Mouse (Mus musculus): Measurements from ENCODE around the gene Sec11a.
"Not testable (repeated sequence)": the region's sequence is repeated elsewhere in the genome, so short reads cannot be mapped to it uniquely, and the experiment has no call there.

Gene Sec11a

DNA sequence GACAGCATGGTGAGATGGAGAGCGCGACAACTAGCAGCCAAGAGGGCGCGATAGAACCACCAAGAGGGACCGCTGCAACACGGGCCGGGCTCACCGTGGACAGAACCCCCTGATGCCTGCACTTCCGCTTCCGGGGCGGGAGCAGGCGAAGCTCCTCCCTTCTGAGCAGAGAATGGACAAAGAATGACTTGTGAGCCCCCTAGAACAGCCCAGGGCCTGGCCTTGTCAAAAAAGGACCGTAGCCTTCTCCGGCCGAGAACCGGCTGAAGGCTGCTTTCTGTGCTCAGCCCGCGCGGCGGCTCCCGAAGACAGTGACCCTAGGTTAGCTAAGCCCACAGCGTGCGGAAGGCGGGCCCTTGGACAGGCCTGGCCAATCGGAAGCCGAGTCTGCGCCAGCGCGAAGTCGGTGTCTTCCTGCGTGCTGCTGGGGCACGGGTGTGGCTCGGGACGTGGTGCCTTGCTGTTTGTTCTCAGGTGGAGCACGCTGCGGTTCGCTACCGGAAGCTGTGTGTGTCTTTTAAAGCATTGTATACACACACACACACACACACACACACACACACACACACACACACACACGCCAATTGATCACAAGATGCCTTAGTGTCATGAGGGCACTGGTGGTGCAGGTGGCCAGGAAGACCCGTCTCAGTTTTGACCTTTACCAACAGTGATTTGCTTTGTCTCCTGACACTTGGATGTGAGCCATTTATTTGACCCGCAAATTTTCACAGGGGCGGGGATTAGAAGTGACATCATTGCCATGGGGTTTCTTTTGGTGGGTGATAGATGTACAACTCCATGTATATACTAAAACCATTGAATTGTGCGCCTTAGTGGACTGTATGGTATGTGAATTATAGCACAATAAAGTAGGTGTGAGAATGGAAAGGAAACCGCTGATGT is at the start of gene Sec11a:
Sec11a (minus strand) TSS at position 336 of the 906 bp plus-strand sequence.
- DNase-seq (ENCODE audit: low spot score in 2 of 2) = peak; percentile 86 to 88

- no peak for DNase-seq (ENCODE audit: low spot score in 2 of 2)
Measured at GRCm38 (mm10) chr7:80995266-80996146, 47.9 kb upstream of the Sec11a start.

DNA sequence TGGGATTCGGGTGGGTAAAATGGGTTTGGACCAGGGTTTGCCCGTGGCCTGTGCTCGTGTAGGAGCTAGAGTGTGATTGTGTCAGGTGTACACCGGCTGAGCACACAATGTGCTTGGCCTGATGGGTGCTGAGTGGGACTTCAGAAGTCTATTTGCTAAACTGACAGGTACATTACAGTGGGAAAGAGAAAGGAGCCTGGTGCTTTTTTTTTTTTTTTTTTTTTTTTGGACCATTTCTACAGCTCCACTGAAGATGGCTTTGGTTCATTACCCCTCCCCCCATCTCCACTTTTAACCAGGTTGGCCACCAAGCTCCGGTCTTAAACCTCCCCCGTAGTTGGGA is 47.1 kb upstream of the Sec11a start:
- DNase-seq (ENCODE audit: low spot score in 2 of 2) = no peak

GRCm38 (mm10) chr7:80993834-80994662 is 46.5 kb upstream of the Sec11a start:
- DNase-seq (ENCODE audit: low spot score in 2 of 2) = peak in 1 of 2 experiments; percentile 65

- peak; percentile 74 to 79 for DNase-seq (ENCODE audit: low spot score in 2 of 2)
Measured at GRCm38 (mm10) chr7:80992980-80993833, 45.6 kb upstream of the Sec11a start, which contains the start of gene Zfp592. Gene Zfp592, plus strand, starts transcription at chr7:80993681.

GRCm38 (mm10) chr7:80992631-80992979 is 45.0 kb upstream of the Sec11a start:
- no peak for DNase-seq (ENCODE audit: low spot score in 2 of 2)

- no peak for DNase-seq (ENCODE audit: low spot score in 2 of 2)
Measured at GRCm38 (mm10) chr7:80992063-80992462, 44.5 kb upstream of the Sec11a start.

- DNase-seq (ENCODE audit: low spot score in 2 of 2) = no peak
Measured at GRCm38 (mm10) chr7:80991589-80991988, 44.0 kb upstream of the Sec11a start.

DNA sequence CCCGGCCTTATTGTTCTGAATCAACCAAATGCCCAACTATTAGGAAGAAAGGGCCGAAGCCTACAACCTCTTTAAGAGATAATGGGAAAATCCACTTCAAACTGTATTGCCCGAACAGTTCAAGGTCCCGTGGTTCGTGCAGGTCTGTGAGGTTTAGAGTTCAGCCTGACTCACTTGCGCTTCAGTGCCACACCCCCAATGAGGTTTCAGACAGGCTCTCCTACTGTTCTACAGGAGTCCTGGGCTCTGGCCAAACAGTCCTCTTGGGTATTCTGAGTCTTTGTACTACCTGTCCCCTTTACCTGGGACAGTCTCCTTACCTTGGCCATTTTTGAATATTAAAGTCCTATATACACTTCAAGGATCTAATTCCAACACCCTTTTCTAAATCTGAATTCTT is 42.7 kb upstream of the Sec11a start:
- DNase-seq (ENCODE audit: low spot score in 2 of 2) = no peak

DNA sequence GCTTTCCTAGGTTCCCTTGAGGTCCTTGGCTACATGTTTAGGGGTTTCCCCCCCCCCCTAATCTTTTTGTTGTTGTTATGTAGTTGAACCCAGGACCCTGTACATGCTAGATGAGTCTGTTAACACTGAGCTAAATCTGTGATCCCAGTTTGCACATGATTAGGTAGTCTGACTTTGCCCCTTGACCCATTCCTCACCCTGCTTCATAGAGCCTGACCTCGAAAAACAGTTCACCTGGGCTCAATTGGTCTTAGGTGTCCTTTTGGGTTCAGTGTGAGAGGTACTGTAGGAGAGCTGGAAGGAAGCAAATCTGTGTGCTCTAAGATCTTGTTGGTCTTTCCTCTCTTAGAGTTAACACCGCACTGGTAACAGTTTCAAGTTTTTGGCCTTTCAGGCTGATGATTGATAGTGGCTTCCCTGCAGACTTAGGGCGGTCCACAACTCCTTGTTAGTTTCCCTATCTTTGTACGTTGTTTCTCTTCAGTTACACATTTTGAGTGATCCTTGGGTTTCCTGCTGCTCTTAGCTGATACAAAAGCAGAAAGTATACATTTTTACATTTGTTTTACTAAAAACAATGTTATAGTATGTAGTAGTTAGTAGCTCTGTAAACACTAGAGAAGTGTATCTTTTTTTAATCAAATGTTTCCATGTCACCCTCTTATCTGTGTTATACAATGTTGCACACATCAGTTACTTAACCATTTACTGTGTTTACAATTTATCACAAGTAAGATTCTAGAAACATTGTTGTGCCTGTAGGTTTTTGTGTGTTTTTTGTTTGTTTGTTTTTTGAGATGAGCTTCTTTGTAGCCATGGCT is 40.4 kb upstream of the Sec11a start:
- DNase-seq (ENCODE audit: low spot score in 2 of 2) = no peak

- DNase-seq (ENCODE audit: low spot score in 2 of 2) = no peak
Measured at GRCm38 (mm10) chr7:80986458-80987187, 39.0 kb upstream of the Sec11a start.

DNA sequence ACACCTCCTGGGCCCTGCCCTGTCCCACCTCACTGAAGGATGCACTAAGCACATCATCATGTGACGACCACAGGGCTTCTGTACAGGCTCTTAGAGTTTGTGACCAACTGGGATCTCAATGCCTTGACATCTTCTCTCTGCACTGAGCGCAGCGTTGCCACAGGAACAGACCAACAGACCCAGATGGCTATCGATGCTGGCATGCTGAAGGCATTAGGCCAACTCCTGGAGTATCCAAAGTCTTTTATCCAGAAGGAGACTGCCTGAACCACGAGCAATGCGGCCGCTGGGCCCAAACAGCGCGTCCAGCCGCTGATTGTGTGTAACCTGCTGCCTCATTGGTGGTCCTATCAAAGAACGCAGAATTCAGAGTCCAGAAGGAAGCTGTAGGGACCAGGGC is 33.0 kb upstream of the Sec11a start:
- DNase-seq (ENCODE audit: low spot score in 2 of 2) = no peak

- not testable (repeated sequence) for DNase-seq (ENCODE audit: low spot score in 2 of 2)
Measured at GRCm38 (mm10) chr7:80973638-80974015, 26.0 kb upstream of the Sec11a start.

DNA sequence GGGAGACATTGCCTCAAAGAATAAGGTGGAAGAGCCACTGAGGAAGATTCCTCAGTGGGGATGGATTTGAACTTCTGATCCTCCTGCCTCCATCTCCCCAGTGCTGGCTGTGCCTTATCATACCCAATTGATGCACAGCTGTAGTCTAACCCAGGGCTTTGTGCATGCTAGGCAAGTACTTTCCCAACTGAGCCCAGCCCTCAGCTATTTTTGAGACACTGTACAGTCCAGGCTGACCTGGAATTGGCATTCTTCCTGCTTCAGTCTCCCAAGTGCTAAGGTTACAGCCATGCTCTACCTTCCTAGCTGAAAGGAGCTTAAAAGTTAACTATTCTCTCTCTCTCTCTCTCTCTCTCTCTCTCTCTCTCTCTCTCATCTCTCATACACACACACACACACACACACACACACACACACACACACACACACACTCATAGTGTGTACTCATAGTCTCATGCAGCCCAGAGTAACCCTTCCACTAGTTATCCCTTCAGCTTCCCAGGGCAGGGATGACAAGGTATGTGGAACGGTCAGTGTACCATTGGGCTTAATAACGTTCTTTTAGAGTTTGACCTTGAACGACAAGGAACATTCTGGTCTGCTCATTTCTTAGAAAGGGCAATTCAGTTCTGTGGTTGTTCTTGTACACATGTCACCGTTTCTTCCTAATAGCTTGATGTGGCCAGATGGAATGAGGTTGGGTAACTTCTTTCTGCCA is 25.5 kb upstream of the Sec11a start:
- not testable (repeated sequence) for DNase-seq (ENCODE audit: low spot score in 2 of 2)

GRCm38 (mm10) chr7:80972082-80972481 is 24.5 kb upstream of the Sec11a start:
- DNase-seq (ENCODE audit: low spot score in 2 of 2) = no peak

DNA sequence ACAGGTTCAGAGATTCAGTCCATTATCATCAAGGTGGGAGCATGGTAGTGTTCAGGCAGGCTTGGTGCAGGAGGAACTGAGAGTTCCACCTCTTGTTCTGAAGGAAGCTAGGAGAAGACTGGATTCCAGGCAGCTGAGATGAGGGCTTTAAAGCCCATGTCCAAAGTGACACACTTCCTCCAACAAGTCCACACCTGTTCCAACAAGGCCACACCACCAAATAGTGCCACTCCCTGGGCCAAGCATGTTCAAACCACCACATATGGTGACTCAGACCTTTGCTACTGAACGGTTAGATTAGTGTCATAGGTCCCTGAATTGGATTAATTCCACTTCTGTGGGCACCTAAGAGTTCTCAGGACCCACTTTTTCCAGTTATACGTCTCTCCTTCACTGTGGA is 23.8 kb upstream of the Sec11a start:
- DNase-seq (ENCODE audit: low spot score in 2 of 2) = no peak

DNA sequence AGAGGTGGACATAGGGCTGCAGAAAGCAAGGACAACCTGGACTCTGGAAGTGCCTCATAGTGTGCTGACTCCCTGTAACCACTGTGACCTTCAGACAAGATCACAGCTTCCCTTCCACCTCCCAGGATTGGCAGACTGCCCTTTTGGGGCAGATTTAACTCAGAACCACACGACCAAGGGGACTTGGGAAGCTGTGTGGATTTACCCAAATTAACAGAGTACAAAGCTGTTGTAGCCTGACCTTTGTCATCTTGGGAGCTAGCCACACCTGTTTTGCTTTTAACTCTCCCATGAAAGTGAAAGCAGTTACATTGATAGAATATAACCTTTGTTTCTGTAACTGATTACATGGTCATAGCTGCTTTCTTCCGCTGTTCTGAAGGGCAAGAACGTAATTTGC is 23.3 kb upstream of the Sec11a start:
- no peak for DNase-seq (ENCODE audit: low spot score in 2 of 2)

DNA sequence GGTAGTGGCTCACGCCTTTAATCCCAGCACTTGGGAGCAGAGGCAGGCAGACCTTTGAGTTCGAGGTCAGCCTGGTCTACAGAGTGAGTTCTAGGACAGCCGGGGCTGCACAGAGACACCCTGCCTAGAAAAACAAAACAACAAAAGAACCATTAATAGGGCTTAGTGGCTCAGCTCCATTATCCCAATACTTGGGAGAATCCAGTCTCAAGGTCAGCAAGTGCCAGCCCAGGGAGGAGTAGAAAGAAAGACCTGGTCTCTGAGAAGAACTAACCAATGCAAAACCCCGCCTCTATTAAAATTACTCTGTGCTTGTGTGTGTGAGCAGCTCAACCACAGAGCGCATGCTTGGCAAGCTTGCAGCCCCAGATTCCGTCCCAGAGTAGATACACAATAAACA is 15.2 kb upstream of the Sec11a start:
- DNase-seq (ENCODE audit: low spot score in 2 of 2) = no peak

DNA sequence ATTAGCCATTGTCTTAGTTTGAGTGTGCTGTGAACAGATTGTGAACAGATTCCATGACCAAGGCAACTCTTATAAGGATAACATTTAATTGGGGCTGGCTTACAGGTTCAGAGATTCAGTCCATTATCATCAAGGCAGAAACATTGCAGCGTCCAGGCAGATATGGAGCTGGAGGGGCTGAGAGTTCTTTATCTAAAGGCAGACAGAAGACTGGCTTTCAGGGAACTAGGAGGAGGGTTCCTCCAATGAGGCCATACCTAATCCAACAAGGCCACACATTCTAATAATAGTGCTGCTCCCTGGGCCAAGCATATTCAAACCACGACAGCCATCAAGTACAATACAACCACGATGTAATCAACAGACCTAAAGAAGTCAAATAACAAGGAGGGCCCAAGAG is 11.4 kb upstream of the Sec11a start:
- DNase-seq (ENCODE audit: low spot score in 2 of 2) = no peak

Measured in spleen, postnatal 14 days (tissue).